Mouse (Mus musculus): ENCODE results near the gene Fam240a.
A peak's percentile ranks its signal among the peaks of the same experiment; 100 is the strongest.

Gene Fam240a

DNA sequence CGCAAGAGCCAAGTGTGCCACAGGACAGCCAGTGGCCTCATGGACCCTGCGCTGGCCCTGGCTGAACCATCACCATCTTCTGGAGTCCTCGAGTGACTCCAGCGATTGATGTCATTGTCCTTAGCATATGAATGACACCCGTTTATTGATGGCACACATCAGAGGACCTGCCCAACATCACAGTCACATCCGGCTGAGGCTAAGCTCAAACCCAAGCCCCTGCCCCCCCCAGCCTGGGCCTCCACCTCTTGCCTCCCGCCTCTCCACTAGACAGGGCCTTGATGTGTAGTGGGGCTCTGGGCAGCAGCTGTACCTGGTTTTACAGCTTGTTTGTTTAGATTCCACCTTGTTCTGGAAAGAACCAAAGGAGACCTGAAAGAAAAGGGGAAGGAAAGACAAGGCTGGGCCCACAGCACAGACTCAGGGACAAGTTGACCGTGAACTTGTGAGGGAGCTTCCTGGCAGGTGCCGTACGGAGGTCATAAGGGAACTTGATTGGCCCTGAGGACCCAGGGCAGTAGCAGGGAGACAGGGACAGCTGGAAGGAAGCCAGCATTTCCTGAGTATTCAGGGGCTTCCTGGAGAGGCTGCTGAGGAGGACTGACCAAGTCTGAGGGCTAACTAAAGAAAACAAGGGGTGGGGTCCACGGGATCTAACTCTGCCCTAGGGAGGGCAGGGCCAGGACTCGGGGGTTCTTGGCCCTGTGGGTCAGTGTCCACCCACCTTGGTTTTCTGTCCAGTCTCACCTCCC lies 25.4 kb downstream of the Fam240a start:
- DNase-seq: no peak

DNA sequence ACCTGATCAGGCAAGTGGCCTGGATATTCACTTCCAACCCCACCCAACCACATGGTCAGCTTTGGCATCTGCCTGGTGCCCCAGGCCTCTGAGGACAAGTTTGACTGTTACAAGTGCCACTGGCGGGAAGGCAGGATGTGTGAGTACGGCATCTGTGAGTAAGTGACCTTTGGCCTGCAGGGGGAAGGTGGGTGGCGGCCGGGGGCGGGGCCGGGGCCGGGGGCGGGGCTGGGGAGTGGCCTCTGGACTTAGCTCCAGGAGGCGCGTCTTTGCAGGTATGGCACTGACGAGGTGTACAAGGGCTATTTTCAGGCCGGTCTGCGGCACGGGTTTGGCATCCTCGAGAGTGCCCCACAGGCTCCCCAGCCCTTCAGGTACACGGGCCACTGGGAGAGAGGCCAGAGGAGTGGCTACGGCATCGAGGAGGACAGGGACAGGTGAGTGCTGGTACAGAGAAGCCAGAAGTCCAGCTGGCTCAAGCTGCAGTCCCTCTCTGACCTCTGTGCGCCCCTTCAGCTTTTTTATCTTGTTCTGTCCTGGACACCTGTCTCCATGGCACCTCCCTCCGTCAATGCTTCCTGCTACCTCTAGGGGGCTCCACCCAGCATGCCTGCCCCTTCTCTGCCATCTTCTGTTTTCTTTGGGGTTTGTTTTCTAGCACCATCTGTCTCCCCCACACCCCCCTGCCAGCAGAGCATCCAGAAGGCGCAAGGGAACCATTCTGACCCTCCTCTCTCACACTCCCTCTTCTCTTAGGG lies 26.5 kb downstream of the Fam240a start:
- no peak for DNase-seq

DNA sequence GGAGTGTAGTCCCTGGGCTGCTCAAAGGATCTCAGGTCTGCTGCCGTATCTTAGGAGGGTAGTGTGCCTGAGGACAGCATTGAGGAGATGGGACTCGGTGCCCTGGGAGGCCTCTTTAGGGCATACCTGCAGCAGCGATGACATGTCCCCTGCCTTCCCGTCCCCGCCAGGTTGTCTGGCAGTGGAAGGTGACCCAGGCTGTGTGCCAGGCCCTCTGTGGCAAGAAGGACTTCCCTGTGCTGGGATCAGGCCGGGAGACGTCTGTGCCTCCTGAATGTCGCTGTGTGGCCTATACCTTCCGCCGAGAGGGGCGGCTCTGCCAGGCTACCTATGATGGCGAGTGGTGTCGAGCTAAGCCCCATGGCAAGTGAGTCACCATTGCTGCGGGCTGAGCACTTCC lies 27.7 kb downstream of the Fam240a start:
- DNase-seq: peak in 1 of 2 experiments; percentile 53

DNA sequence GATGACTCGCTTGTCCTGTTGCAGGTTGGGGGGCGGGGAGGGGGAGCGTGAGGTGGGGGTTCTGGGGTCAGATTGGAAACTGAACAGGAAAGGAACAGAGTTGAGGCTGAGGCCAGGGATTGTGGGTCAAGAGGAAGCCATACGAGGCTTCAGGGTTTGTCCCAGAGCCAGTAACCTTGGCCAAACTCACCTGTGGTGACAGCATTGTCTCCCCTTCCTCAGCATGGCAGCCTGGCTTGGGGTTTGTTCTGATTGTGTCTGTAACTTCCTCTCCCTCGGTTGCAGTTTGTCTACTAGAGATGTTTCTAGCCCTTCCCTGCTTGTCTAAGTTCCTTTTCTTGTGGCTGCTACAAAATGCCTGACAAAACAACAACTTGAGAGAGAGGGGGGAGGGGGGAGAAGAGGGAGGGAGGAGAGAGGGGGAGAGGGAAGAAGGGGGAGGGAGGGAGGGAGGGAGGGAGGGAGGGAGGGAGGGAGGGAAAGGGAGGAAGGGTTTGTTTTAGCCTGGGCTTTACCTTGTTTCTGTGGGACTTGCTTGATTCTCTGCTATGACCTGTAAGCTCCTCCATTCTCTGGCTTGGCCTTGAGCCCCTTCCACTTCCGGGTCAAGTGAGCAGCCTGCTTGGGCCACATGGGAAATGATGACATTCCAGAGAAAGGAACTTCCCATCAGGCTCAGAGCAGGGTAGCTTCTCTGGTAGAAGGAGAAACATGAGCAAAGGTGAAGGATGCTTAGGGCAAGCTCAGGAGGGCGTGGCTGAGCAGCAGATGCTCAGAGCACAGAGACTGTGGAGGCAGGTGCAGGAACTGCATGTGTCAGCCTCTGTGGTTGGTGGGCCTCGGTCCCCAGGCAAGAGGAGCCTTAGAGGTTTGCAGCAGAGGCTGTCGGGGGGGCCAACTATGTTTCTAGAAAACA lies 29.0 kb downstream of the Fam240a start:
- DNase-seq: no peak

DNA sequence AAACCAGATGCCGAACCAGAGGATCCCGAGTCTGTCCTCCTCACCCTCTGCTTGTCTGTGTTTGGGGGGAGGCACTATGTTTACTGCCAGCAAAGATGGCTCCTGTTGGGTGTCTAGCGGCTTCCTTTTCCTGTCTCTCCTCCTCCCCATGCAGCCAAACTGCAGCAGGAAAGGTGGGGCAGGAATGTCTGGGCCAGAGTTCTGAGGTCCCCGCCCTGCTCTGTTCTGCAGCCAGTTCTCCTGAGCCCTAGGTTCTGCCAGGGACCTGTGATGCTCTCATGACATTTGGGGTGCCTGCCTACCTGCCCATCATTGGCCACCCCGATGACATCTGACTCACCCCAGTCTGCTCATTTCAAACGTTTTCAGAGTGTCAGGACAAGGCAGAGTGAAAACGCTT lies 34.7 kb downstream of the Fam240a start:
- DNase-seq: no peak

DNA sequence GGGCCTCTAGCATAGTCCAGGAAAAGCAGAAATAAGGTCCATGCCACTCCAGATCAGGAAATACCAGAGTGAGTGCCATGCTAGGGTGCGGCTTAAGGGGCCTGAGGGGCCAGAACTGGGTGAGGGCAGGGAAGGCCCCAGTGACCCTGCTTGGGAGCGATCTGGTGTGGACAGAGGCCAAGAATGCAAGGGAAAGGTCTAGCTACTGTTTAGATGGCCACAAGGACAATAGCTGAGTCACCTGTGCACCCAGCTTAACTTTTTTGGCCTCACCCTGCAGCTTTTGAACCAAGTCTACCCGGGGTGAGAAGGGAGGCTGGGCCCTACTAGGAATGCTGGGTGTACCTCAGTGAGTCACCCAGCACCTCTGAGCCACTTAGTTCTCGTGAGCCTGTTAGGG lies 35.9 kb downstream of the Fam240a start:
- no peak for DNase-seq

DNA sequence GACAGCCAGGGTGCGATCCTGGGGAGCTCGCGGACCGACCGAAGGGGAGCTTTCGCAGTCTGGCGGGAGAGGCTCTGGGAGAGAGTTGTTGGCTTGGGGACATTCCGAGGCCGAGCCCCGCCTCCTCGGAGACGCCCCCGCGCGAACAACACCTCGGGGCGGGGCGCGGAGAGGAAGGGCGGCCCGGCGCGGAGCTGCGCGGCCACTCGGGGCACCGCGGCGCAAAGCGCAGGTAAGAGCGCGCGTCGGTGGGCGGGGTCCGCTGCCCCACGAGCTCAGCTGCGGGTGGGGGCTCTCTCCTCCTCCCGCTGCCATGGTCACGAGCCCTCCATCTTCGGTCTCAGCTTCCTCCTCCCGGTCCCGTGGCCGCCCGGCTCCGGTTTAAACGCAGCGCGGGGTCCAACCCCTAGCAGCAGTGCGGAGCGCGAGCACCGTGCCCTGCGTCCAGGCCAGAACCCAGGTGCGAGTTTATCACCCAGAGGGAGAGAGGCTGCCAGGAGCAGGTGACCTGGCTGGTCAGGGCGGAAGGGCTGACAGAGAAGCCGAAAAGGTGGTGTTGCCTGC lies 36.6 kb downstream of the Fam240a start, which contains the start of gene Tmie:
Gene Tmie (minus strand): TSS at position 116 of the 564 bp plus-strand sequence.
- peak; percentile 43 to 53 for DNase-seq

DNA sequence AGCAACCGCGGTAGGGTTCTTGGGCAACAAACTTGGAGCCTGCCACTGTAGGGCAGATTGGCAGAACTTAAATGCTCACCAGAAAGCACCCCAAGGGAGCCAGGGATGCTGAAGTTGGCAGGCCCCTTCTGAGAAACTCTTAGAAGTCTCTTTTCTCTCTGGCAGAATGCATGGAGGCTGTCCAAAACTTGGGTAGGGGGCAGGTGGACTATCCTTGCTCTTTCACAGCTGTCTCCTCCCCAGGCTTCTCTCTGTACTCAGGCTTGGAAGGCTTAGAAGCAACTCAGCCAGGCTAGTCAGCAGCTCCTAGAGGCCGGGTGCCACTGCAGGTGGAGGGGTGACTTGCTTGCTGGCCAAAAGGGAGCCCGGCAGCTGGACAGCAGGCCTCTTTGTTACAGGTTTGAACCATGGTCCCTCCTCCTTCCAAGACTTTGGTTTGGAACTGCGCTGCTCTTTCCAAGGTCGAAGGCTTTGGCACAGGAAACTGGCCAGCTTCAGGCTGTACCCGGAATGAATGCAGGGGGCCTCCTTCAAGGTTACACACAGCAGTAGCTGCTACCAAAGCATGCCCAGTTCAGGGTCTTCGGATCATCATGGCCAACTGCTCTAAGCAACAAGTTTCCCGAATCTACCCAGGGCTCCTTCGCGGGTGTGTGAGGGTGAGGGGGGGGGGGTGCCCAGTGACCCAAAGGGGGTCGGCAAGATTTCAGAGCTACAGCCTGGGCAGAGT lies 37.3 kb downstream of the Fam240a start, which contains the start of gene Als2cl:
Gene Als2cl (plus strand): TSS at position 680 of the 730 bp plus-strand sequence.
- peak; percentile 31 to 49 for DNase-seq

DNA sequence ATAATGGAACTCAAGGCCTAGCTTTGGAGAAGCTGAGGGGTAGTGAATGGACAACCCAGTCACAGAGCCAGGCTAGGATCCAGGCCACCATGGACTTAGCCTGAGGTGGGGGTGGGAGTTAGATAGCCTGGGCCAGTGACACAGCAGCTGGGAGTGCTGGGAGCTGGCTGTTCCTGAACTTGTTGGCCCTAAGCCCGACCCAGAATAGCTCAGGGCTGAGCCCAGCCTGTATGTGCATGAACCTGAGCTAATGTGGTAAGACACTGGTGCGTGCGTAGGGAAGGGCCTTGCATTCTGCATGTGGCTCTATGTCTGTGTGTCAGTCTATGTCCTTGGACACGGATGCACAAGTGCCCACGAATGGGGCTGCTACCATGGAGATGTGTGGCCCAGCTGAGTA lies 38.8 kb downstream of the Fam240a start:
- peak; percentile 79 to 90 for DNase-seq

DNA sequence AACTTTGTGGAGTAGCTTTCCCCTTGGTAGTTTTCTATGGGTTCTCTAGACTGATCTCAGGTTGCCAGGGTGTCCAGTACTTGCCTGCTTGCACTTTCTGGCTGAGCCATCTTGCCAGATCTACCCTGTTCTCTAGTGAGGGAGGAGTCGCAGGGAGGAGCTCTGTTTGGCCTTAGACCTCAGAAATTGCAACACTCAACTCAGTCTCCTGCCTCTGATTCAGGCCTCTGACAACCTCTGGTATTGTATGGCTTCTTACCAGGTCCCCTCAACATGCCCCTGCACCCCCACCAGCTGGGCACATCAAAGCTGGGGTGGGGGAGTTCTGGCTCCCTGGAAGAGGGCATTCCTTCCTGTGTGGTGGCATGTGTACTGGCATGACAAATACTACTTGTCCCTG lies 39.3 kb downstream of the Fam240a start:
- no peak for DNase-seq

DNA sequence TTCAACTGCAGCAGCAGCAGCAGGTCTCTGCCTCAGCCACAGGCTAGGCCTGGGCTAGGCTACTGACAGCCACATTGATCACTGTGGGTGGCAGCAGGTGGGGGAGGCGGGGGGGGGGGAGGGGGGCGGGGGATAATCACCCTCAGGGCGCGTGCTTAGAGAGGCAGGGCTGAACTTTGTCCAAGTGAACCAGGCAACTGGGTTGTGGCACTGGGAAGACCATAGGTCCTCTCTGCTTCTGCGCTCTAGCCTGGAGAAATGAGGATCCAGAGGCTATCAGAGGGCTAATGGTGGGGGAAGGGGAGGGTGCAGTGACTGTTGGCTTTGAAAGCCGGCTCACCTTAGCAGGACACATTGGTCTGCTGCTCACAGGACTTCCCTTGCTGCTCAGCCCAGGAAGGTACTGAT lies 41.4 kb downstream of the Fam240a start:
- DNase-seq: no peak

DNA sequence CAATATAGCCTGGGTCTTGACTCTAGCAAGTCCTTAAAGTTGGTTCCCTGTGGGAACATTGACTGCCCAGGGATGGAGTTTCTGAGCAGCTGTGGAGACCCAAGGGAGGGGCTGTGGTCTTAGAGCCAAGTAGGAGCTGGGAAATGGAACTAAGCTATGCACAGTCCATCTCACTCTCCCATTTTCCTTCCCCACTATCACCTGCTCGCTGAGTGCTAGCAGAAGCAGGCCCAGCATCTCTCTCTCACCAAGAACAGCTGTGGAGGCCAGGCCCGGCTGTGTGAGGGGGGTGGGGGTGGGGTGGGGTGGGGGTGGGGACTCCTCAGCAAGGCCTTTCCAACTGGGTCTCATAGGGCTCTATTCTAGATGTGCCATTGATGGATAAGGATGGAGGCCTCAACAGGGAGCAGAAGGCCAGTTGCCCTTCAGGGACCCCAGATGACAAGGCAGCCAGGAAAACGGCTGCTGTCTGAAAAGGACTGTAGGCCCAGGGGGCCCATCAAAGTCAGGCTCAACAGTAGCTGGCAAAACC lies 41.9 kb downstream of the Fam240a start:
- no peak for DNase-seq

DNA sequence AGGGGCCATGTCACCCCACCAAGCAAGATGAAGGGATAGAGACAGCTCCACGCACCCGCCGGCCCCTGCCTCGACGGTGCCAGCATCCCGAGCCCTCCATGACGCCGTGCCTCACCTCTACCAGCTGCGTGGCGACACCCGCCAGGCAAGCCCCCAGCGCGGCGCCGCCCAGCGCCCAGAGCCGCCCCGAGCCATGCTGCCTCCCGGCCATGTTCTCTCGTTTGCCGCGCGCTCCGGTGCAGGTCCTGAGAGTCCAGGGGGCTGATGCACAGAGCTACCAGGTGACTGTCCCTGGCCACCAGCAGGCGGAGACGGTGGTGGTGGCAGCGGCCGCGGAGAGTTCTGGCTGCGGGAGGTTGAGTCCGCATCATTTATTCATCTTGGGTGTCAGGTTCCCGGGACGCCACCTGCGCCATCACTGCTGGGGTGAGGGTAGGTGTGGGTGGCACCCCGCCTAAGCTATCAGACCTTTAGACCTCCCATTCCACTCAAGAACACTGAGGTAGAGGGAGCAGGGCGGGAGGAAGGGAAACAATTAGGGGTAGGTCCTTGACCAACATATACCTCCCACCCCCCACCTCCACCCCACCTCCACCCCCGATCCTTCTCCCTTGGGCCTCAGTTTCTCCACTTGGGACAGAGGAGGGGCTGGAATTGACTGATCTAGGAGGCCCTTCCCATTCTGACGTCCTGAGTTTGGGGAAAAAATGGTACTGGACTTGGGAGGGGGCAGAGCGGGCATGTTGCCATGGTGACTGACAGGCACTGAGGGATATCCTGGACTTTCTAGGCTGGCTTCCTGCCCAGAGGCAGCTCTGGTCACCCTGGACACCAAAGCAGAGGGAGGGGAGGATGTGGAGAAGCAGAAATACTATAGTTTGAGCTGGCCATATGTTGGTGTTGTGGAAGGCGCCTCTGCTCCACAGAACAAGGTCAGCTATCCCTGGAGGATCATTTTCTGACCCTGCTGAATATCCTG lies 42.7 kb downstream of the Fam240a start:
- DNase-seq: peak; percentile 37 to 75

DNA sequence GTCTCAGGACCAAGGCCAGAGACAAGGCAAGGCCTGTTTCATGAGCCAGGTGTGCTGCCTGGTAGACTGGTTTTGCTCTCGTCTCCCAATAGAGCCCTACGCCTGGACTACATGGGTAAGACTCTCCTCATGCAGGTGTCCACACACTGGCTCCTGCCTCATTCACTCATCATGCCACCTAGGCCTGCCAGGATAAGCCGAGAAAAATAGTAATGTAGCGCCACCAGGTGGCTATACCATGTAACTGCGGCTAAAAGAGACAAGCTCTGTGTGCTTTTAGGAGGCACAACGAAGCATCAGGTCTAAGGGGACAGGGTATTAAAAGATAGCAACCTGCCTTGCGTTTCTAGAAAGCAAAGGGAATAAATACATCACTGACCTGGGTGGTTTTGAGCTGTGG lies 45.6 kb downstream of the Fam240a start:
- peak; percentile 74 to 79 for DNase-seq

All from cerebellum, postnatal 14 days (tissue).